Mouse (Mus musculus) neutrophil, adult 59 days (primary cell): ENCODE data around the gene Gm10436. TPM values are rescaled to one million over a fixed set of nuclear protein-coding genes. Genes with fewer than 3 reads are reported as not detected.

Experiments used
- total RNA-seq, 2 experiments: library from RNA; stranded (reverse); gene quantifications; 1 replicate in 1 of 2; 2 replicates in 1 of 2; pipeline ENCODE4 v1.2.4; 2023

The Gm10436 gene
- total RNA-seq: not detected

GRCm38 (mm10) chr12:88182008-88182407 lies at the start of gene Gm10436:
Gene Gm10436, minus strand, starts transcription at chr12:88182108.

Other genes starting within 250 kb of the Gm10436 start
- gene Gm2042, start 228.0 kb downstream of the Gm10436 start, total RNA-seq: not detected
- not detected for gene Gm2075, start 170.3 kb downstream of the Gm10436 start, total RNA-seq
- gene Gm6803, start 163.3 kb downstream of the Gm10436 start, total RNA-seq: not detected
- not detected for gene Gm2056, start 155.1 kb downstream of the Gm10436 start, total RNA-seq
- not detected for gene Gm16368, start 98.4 kb downstream of the Gm10436 start, total RNA-seq
- not detected for gene Gm8332, start 68.0 kb upstream of the Gm10436 start, total RNA-seq
- not detected for gene Gm5662, start 92.4 kb upstream of the Gm10436 start, total RNA-seq
- gene Gm5039, start 141.9 kb upstream of the Gm10436 start, total RNA-seq: not detected
- 1 to 10 TPM; 4.8 to 7.5 TPM for gene Adck1, start 178.4 kb upstream of the Gm10436 start, total RNA-seq